Mouse (Mus musculus) neural tube, embryonic 12.5 days (tissue): Measurements from ENCODE around the gene B4galt1. TPM values are rescaled to one million over a fixed set of nuclear protein-coding genes. Genes with fewer than 3 reads are reported as not detected.

Experiments
- ATAC-seq: fragments of 200-750 bp; cut with Nextera tagmentation; 2 replicates; pipeline ENCODE4 v1.8.0; 2017; ENCODE audit warnings: low read depth, mild to moderate bottlenecking, moderate TSS enrichment, moderate library complexity; ENCODE audit not compliant: low FRiP score
- H3K27ac ChIP-seq: fragments of 300-500 bp; sonication (generic); 2 replicates; pipeline ENCODE4 v1.5.1; 2016
- H3K27me3 ChIP-seq: fragments of 300-500 bp; sonication (generic); replicated peaks from 2 replicates; pipeline ENCODE4 v1.6.1; 2016; ENCODE audit warnings: mild to moderate bottlenecking
- H3K36me3 ChIP-seq: fragments of 300-500 bp; sonication (generic); 2 replicates; pipeline ENCODE4 v1.6.1; 2016; ENCODE audit warnings: mild to moderate bottlenecking
- H3K4me1 ChIP-seq: fragments of 300-500 bp; sonication (generic); 2 replicates; pipeline ENCODE4 v1.6.1; 2016
- H3K4me2 ChIP-seq: fragments of 300-500 bp; sonication (generic); replicated peaks from 2 replicates; pipeline ENCODE4 v1.6.1; 2016; ENCODE audit warnings: mild to moderate bottlenecking
- H3K4me3 ChIP-seq: fragments of 300-500 bp; sonication (generic); 2 replicates; pipeline ENCODE4 v1.5.1; 2016
- H3K9ac ChIP-seq: fragments of 300-500 bp; sonication (generic); 2 replicates; pipeline ENCODE4 v1.6.1; 2016; ENCODE audit warnings: mild to moderate bottlenecking
- H3K9me3 ChIP-seq: fragments of 300-500 bp; sonication (generic); 2 replicates; pipeline ENCODE4 v1.6.1; 2016; ENCODE audit warnings: mild to moderate bottlenecking
- WGBS: fragments of 180-500 bp; shearing (Covaris S2); methylation state at CpG from one replicate; pipeline ENCODE4 v1.1.7; 2016; 5-methylcytosine and 5-hydroxymethylcytosine counted together
- polyA plus RNA-seq: library from polyadenylated mRNA; unstranded; fragments of >200 nt; fragmentation: Nextera tagmentation; extraction: Ambion mirVana; gene quantifications from 2 replicates; pipeline ENCODE4 v1.2.1, GENCODE M21; 2016

The B4galt1 gene
- 12.8 and 14.1 TPM in 2 replicates for polyA plus RNA-seq

- ATAC-seq = peak; percentile 95
- under 1% methylated on average over 83 of the region's 83 CpGs for WGBS
- peak within 1 kb of the TSS; percentile 75 for H3K27ac ChIP-seq
- peak within 1 kb of the TSS; percentile 76 for H3K4me2 ChIP-seq
- H3K36me3 ChIP-seq = no peaks in the 10 kb centered on the region
- H3K4me3 ChIP-seq = peak within 1 kb of the TSS; percentile 68
- peak within 1 kb of the TSS; percentile 83 for H3K9ac ChIP-seq
- peaks cover 27% of the 10 kb centered on the region for H3K4me1 ChIP-seq
- no peaks in the 10 kb centered on the region for H3K27me3 ChIP-seq
- no peaks in the 10 kb centered on the region for H3K9me3 ChIP-seq
Measured at GRCm38 (mm10) chr4:40853565-40854386, at the start of gene B4galt1. Gene B4galt1, minus strand, starts transcription at chr4:40854005.

GRCm38 (mm10) chr4:40900612-40901011, 46.8 kb upstream of the B4galt1 start:
- no peak overlapping the region for H3K4me3 ChIP-seq
- no peak overlapping the region for H3K9ac ChIP-seq
- H3K27ac ChIP-seq = no peak overlapping the region
- ATAC-seq = no peak
- H3K36me3 ChIP-seq = no peaks in the 10 kb centered on the region
- 83% methylated on average over 4 of the region's 4 CpGs for WGBS
- H3K4me2 ChIP-seq = no peak overlapping the region
- no peaks in the 10 kb centered on the region for H3K27me3 ChIP-seq
- H3K4me1 ChIP-seq = no peaks in the 10 kb centered on the region
- H3K9me3 ChIP-seq = no peaks in the 10 kb centered on the region

GRCm38 (mm10) chr4:40900071-40900470, 46.3 kb upstream of the B4galt1 start:
- ATAC-seq = no peak
- WGBS = 95% methylated on average over 3 of the region's 3 CpGs
- Histone ChIP-seq H3K4me3 (no peak overlapping the region), H3K4me2 (no peak overlapping the region), H3K4me1 (no peaks in the 10 kb centered on the region), H3K9me3 (no peaks in the 10 kb centered on the region), H3K9ac (no peak overlapping the region), H3K36me3 (no peaks in the 10 kb centered on the region), H3K27ac (no peak overlapping the region), H3K27me3 (no peaks in the 10 kb centered on the region)

GRCm38 (mm10) chr4:40899264-40899663, 45.5 kb upstream of the B4galt1 start:
- H3K27ac ChIP-seq = no peak overlapping the region

GRCm38 (mm10) chr4:40898476-40899044, 44.8 kb upstream of the B4galt1 start:
- Histone ChIP-seq H3K27me3 (no peaks in the 10 kb centered on the region), H3K36me3 (no peaks in the 10 kb centered on the region), H3K27ac (no peak overlapping the region), H3K9ac (no peak overlapping the region), H3K4me1 (no peaks in the 10 kb centered on the region), H3K9me3 (no peaks in the 10 kb centered on the region), H3K4me2 (no peak overlapping the region), H3K4me3 (no peak overlapping the region)
- no peak for ATAC-seq
- 82% methylated on average over 6 of the region's 6 CpGs for WGBS

More at GRCm38 (mm10) chr4:40899264-40899663, 45.5 kb upstream of the B4galt1 start:
- WGBS = 80% methylated on average over 2 of the region's 2 CpGs
- no peak for ATAC-seq
- Histone ChIP-seq H3K4me2 (no peak overlapping the region), H3K36me3 (no peaks in the 10 kb centered on the region), H3K9me3 (no peaks in the 10 kb centered on the region), H3K4me3 (no peak overlapping the region), H3K27me3 (no peaks in the 10 kb centered on the region), H3K9ac (no peak overlapping the region), H3K4me1 (no peaks in the 10 kb centered on the region)

- Histone ChIP-seq H3K27me3 (no peaks in the 10 kb centered on the region), H3K4me3 (no peak overlapping the region), H3K36me3 (no peaks in the 10 kb centered on the region), H3K27ac (no peak overlapping the region), H3K4me1 (no peaks in the 10 kb centered on the region), H3K9ac (no peak overlapping the region), H3K4me2 (no peak overlapping the region), H3K9me3 (no peaks in the 10 kb centered on the region)
- ATAC-seq = no peak
- 97% methylated on average over 2 of the region's 2 CpGs for WGBS
Measured at GRCm38 (mm10) chr4:40895646-40896045, 41.8 kb upstream of the B4galt1 start.

- H3K9me3 ChIP-seq = no peaks in the 10 kb centered on the region
- H3K9ac ChIP-seq = no peak overlapping the region
- H3K27me3 ChIP-seq = no peaks in the 10 kb centered on the region
- H3K4me2 ChIP-seq = no peak overlapping the region
- WGBS = 92% methylated on average over 3 of the region's 3 CpGs
- H3K4me1 ChIP-seq = no peaks in the 10 kb centered on the region
- H3K4me3 ChIP-seq = no peak overlapping the region
- no peak for ATAC-seq
- no peaks in the 10 kb centered on the region for H3K36me3 ChIP-seq
- no peak overlapping the region for H3K27ac ChIP-seq
Measured at GRCm38 (mm10) chr4:40895118-40895517, 41.3 kb upstream of the B4galt1 start.

- 80% methylated on average over 5 of the region's 5 CpGs for WGBS
- no peak overlapping the region for H3K4me3 ChIP-seq
- ATAC-seq = no peak
- no peak overlapping the region for H3K27ac ChIP-seq
- H3K4me1 ChIP-seq = no peaks in the 10 kb centered on the region
- H3K27me3 ChIP-seq = no peaks in the 10 kb centered on the region
- no peak overlapping the region for H3K4me2 ChIP-seq
- no peaks in the 10 kb centered on the region for H3K36me3 ChIP-seq
- no peaks in the 10 kb centered on the region for H3K9me3 ChIP-seq
- H3K9ac ChIP-seq = no peak overlapping the region
Measured at GRCm38 (mm10) chr4:40891206-40891605, 37.4 kb upstream of the B4galt1 start.

- no peak overlapping the region for H3K27ac ChIP-seq
- H3K4me3 ChIP-seq = no peak overlapping the region
- no peaks in the 10 kb centered on the region for H3K36me3 ChIP-seq
- no peaks in the 10 kb centered on the region for H3K9me3 ChIP-seq
- no peaks in the 10 kb centered on the region for H3K4me1 ChIP-seq
- 89% methylated on average over 4 of the region's 4 CpGs for WGBS
- no peak overlapping the region for H3K4me2 ChIP-seq
- H3K9ac ChIP-seq = no peak overlapping the region
- H3K27me3 ChIP-seq = no peaks in the 10 kb centered on the region
- no peak for ATAC-seq
Measured at GRCm38 (mm10) chr4:40889983-40890382, 36.2 kb upstream of the B4galt1 start.

GRCm38 (mm10) chr4:40889252-40889651, 35.4 kb upstream of the B4galt1 start:
- Histone ChIP-seq H3K9ac (no peak overlapping the region), H3K27ac (no peak overlapping the region), H3K4me1 (no peaks in the 10 kb centered on the region), H3K27me3 (no peaks in the 10 kb centered on the region), H3K4me2 (no peak overlapping the region), H3K9me3 (no peaks in the 10 kb centered on the region), H3K36me3 (no peaks in the 10 kb centered on the region), H3K4me3 (no peak overlapping the region)
- ATAC-seq = no peak
- WGBS = 65% methylated on average over 3 of the region's 3 CpGs

GRCm38 (mm10) chr4:40888839-40889238, 35.0 kb upstream of the B4galt1 start:
- WGBS = 85% methylated on average over 11 of the region's 11 CpGs
- Histone ChIP-seq H3K9me3 (no peaks in the 10 kb centered on the region), H3K4me2 (no peak overlapping the region), H3K9ac (no peak overlapping the region), H3K4me3 (no peak overlapping the region), H3K36me3 (no peaks in the 10 kb centered on the region), H3K4me1 (no peaks in the 10 kb centered on the region), H3K27me3 (no peaks in the 10 kb centered on the region), H3K27ac (no peak overlapping the region)
- no peak for ATAC-seq

GRCm38 (mm10) chr4:40885883-40886282, 32.1 kb upstream of the B4galt1 start:
- Histone ChIP-seq H3K4me2 (no peak overlapping the region), H3K4me3 (no peak overlapping the region), H3K27me3 (no peaks in the 10 kb centered on the region), H3K9me3 (no peaks in the 10 kb centered on the region), H3K36me3 (no peaks in the 10 kb centered on the region), H3K9ac (no peak overlapping the region), H3K4me1 (no peaks in the 10 kb centered on the region), H3K27ac (no peak overlapping the region)
- no peak for ATAC-seq
- 82% methylated on average over 4 of the region's 4 CpGs for WGBS

- no peak overlapping the region for H3K4me2 ChIP-seq
- H3K27me3 ChIP-seq = no peaks in the 10 kb centered on the region
- no peak for ATAC-seq
- no peaks in the 10 kb centered on the region for H3K36me3 ChIP-seq
- no peak overlapping the region for H3K27ac ChIP-seq
- H3K9ac ChIP-seq = no peak overlapping the region
- H3K9me3 ChIP-seq = no peaks in the 10 kb centered on the region
- no peaks in the 10 kb centered on the region for H3K4me1 ChIP-seq
- H3K4me3 ChIP-seq = no peak overlapping the region
- WGBS = 81% methylated on average over 2 of the region's 2 CpGs
Measured at GRCm38 (mm10) chr4:40885166-40885525, 31.3 kb upstream of the B4galt1 start.
